ENCODE assay signal across 30 mouse cellular contexts in the genomic region with DNA sequence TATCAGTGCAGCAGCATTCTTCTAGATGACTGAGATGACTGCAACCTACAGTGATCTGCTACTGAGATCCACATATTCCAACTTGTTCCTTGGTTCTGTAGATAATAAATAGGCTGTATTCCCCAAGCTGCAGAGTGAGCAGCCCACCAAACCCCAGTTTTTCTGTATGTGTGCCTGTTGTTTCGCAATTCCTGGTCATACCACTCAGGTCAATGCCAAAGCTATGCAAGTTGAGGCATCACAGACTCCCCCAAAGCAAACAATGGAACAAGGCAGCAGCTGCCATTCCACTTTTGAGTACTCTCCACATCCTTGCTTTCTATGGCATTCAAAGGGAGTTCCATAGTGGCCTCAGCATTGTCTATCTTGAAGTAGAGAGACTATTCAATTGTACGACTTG.
"Had no signal": no experiment of that assay in that cellular context is flagged by ENCODE, and none has a peak within 500 bp of the region (broad histone marks: within the 10 kb centered on the region; RNA-seq: fewer than 3 reads in every experiment).

No protein-coding gene starts in this region.

- H3K36me3 ChIP-seq: limb, embryonic 10.5 days; limb, embryonic 12.5 days; limb, embryonic 13.5 days; limb, embryonic 15.5 days; liver, embryonic 13.5 days; liver, embryonic 15.5 days; lung, embryonic 15.5 days; midbrain, embryonic 10.5 days; midbrain, embryonic 12.5 days; midbrain, embryonic 13.5 days; midbrain, embryonic 15.5 days had no signal

- H3K4me3 ChIP-seq: left cerebral cortex, adult 2 months; limb, embryonic 10.5 days; limb, embryonic 12.5 days; limb, embryonic 13.5 days; limb, embryonic 15.5 days; liver, embryonic 13.5 days; liver, embryonic 15.5 days; lung, embryonic 15.5 days; megakaryocyte, embryonic 14.5 days; midbrain, embryonic 10.5 days; midbrain, embryonic 12.5 days; midbrain, embryonic 13.5 days; midbrain, embryonic 15.5 days had no signal

- H3K9me3 ChIP-seq: limb, embryonic 10.5 days; limb, embryonic 12.5 days; limb, embryonic 13.5 days; limb, embryonic 15.5 days; liver, embryonic 13.5 days; liver, embryonic 15.5 days; lung, embryonic 15.5 days; midbrain, embryonic 10.5 days; midbrain, embryonic 12.5 days; midbrain, embryonic 13.5 days; midbrain, embryonic 15.5 days had no signal

- ATAC-seq: liver, postnatal 0 days; lung, postnatal 0 days; midbrain, embryonic 13.5 days; midbrain, embryonic 15.5 days; midbrain, embryonic 16.5 days had no signal

- DNase-seq: left cerebral cortex, postnatal 4 days; liver; liver, embryonic 13.5 days; liver, postnatal 0 days; lung, adult 18-20 months; lung, adult 2 months; lung, embryonic 14.5 days; lung, postnatal 10 days; lung, postnatal 14 days; lung, postnatal 36 days; lung, postnatal 4 days; midbrain, embryonic 14.5 days had no signal

- H3K27me3 ChIP-seq: limb, embryonic 12.5 days; limb, embryonic 13.5 days; limb, embryonic 15.5 days; liver, embryonic 13.5 days; liver, embryonic 15.5 days; lung, embryonic 15.5 days; megakaryocyte, embryonic 14.5 days; midbrain, embryonic 12.5 days; midbrain, embryonic 13.5 days; midbrain, embryonic 15.5 days had no signal

- H3K27ac ChIP-seq: left cerebral cortex, adult 2 months; limb, embryonic 10.5 days; limb, embryonic 12.5 days; limb, embryonic 13.5 days; limb, embryonic 15.5 days; liver, embryonic 13.5 days; liver, embryonic 14.5 days; liver, embryonic 15.5 days; lung, embryonic 15.5 days; macrophage; midbrain, embryonic 10.5 days; midbrain, embryonic 12.5 days; midbrain, embryonic 13.5 days; midbrain, embryonic 15.5 days had no signal

- H3K4me1 ChIP-seq: limb, embryonic 10.5 days; limb, embryonic 12.5 days; liver, embryonic 13.5 days; liver, embryonic 15.5 days; lung, embryonic 15.5 days; megakaryocyte, embryonic 14.5 days; midbrain, embryonic 10.5 days; midbrain, embryonic 12.5 days; midbrain, embryonic 13.5 days; midbrain, embryonic 15.5 days had no signal

- H3K9ac ChIP-seq: limb, embryonic 12.5 days; limb, embryonic 13.5 days; limb, embryonic 15.5 days; liver, embryonic 13.5 days; liver, embryonic 14.5 days; liver, embryonic 15.5 days; liver, postnatal 0 days; lung, embryonic 14.5 days; lung, embryonic 15.5 days; midbrain, embryonic 12.5 days; midbrain, embryonic 13.5 days; midbrain, embryonic 15.5 days had no signal

- H3K4me2 ChIP-seq: limb, embryonic 12.5 days; limb, embryonic 13.5 days; limb, embryonic 15.5 days; liver, embryonic 11.5 days; liver, embryonic 13.5 days; liver, embryonic 15.5 days; lung, embryonic 14.5 days; lung, embryonic 15.5 days; midbrain, embryonic 11.5 days; midbrain, embryonic 12.5 days; midbrain, embryonic 13.5 days; midbrain, embryonic 15.5 days had no signal
